Mouse (Mus musculus) frontal cortex, postnatal 25 days (tissue): ENCODE measurements around the gene Hivep3.
A peak's percentile ranks its signal among the peaks of the same experiment; 100 is the strongest.

Source experiments
- DNase-seq, 2 experiments: peaks; one replicate each; pipeline ENCODE4 v3.0.0; 2022; ENCODE audit warnings: low spot score in 2 of 2

The Hivep3 gene

GRCm38 (mm10) chr4:119948922-119949614, 215.5 kb downstream of the Hivep3 start:
- DNase-seq, result peak in 1 of 2 experiments; percentile 23

GRCm38 (mm10) chr4:119950181-119950580, 216.6 kb downstream of the Hivep3 start:
- DNase-seq, result no peak

- DNase-seq, result no peak
Measured at GRCm38 (mm10) chr4:119951081-119951480, 217.5 kb downstream of the Hivep3 start.

GRCm38 (mm10) chr4:119955008-119955407, 221.4 kb downstream of the Hivep3 start:
- no peak for DNase-seq

- no peak for DNase-seq
Measured at GRCm38 (mm10) chr4:119957970-119958369, 224.4 kb downstream of the Hivep3 start.

- no peak for DNase-seq
Measured at GRCm38 (mm10) chr4:119959293-119959692, 225.7 kb downstream of the Hivep3 start.

- no peak for DNase-seq
Measured at GRCm38 (mm10) chr4:119959873-119960272, 226.3 kb downstream of the Hivep3 start.

GRCm38 (mm10) chr4:119960523-119960922, 226.9 kb downstream of the Hivep3 start:
- DNase-seq, result no peak

- no peak for DNase-seq
Measured at GRCm38 (mm10) chr4:119961164-119961563, 227.6 kb downstream of the Hivep3 start.

- no peak for DNase-seq
Measured at GRCm38 (mm10) chr4:119962066-119962465, 228.5 kb downstream of the Hivep3 start.

GRCm38 (mm10) chr4:119966105-119967072, 232.8 kb downstream of the Hivep3 start:
- DNase-seq, result peak in 1 of 2 experiments; percentile 56

GRCm38 (mm10) chr4:119967073-119967608, 233.6 kb downstream of the Hivep3 start:
- no peak for DNase-seq

- no peak for DNase-seq
Measured at GRCm38 (mm10) chr4:119967636-119968035, 234.1 kb downstream of the Hivep3 start.

- no peak for DNase-seq
Measured at GRCm38 (mm10) chr4:119968071-119968470, 234.5 kb downstream of the Hivep3 start.

GRCm38 (mm10) chr4:119968887-119969286, 235.3 kb downstream of the Hivep3 start:
- no peak for DNase-seq

- DNase-seq, result peak; percentile 53 to 63
Measured at GRCm38 (mm10) chr4:119970166-119970565, 236.6 kb downstream of the Hivep3 start.

GRCm38 (mm10) chr4:119972375-119972774, 238.8 kb downstream of the Hivep3 start:
- no peak for DNase-seq

GRCm38 (mm10) chr4:119973729-119974605, 240.4 kb downstream of the Hivep3 start:
- no peak for DNase-seq

GRCm38 (mm10) chr4:119975242-119975641, 241.7 kb downstream of the Hivep3 start:
- DNase-seq, result no peak

GRCm38 (mm10) chr4:119975822-119976221, 242.2 kb downstream of the Hivep3 start:
- no peak for DNase-seq

- DNase-seq, result no peak
Measured at GRCm38 (mm10) chr4:119976428-119977168, 243.0 kb downstream of the Hivep3 start.
